Mouse (Mus musculus) skeletal muscle tissue, adult 2 months (tissue): ENCODE measurements around the gene Papss1.

Experiments
- DNase-seq: peaks from one replicate; pipeline ENCODE4 v3.0.0-alpha.2; 2012; ENCODE audit warnings: low read depth, low spot score

Papss1 gene

DNA sequence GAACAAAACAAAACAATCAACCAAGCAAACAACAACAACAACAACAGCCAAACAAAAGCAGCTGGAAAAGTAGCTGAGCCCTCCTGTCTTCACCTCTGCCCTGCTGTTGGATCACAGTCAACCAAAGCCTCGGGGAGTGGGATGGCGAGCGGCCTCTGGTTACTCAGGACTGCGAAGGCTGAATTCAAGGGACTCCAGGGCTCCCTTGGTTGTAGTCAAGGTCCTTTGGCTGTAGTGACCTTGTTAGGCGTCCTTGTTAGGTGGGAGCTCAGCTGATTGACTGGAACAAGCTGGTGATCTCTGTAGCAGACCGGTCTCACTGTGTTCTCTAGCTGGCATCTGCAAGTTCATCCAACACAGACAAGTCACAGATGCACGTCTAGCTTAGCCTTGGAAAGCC lies 16.5 kb downstream of the Papss1 start:
- DNase-seq, result no peak

DNA sequence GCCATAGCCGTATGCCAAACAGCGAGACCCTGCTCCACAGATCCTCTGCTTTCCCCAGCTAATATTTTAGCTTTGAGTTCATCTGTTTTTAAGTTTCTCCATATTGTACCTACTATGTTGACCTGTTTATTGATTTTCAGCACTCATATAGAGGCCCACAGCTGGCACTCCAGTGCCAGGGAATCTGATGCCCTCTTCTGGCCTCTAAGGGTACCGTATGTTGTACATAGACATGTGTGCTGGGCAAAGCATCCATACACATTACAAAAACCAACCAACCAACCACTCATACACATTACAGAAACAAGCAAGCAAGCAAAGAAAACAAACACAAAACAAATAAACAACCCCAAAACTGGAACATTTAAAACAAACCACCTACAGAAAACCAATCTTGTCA lies 22.2 kb downstream of the Papss1 start:
- no peak for DNase-seq

DNA sequence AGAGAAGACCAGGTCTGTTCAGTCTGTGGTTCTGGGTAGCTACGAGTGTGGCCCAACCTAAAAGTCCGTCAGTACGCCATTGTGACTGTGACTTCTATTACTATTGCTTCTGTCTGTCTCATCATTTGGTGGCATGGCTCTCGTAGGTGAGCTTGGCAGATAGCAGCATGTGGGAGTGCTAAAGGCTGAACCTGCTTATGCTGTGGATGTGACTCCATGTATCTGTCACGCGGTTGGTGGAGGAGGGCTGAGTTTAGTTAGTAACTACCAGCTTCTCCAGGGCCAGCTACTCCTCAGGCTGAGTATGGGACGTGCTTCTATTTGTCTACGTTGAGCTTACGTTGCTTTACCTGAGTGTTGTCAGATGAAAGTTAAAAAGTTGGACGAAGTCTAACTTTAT lies 23.4 kb downstream of the Papss1 start:
- no peak for DNase-seq

DNA sequence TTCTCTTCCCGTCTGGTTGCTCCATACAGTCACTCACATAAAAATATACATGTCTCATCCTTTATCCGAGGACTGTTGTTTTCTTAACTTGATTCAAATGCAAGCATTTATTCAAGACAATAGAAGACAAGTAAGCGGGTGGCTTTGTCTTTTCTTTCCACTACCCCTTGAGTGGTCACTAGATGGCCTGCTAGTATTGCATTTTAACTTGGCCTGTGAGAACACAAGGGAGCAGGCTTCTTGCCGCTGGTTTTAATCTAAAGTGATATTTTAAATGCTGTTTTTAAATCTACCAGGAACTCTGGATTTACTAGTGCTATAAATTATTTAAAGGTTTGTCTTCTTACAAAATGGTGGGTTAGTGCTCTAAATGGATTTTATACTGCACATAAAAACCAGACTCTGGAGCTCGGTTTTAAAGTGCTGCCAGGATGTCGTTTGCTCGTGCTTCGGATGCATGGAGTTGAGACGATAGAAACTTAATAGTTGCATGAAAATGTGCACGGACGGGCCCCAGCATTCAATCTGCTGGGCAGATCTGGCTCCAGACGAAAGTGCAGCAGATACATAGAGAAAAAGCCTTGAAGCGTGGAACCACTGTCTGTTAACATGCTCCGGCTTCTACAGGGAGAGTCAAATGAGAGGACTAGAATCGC lies 28.7 kb downstream of the Papss1 start:
- no peak for DNase-seq

DNA sequence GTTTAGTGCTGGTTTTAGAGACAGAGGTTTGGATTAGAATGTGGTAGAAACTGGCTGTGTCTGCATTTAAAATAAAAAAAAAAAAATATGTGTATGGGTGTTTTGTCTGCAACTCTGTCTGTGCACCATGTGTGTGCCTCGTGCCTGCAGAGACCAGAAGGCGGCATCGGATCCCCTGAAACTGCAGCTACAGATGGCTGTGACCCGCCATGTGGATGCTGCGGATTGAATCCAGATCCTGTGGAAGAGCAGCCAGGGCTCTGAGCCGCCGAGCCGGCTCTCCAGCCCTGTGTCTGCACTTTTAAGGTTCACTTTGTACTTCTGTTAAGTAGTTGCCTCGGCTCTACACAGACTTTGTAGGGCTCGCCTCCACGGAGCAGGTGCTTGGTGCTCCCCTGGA lies 29.8 kb downstream of the Papss1 start:
- no peak for DNase-seq

DNA sequence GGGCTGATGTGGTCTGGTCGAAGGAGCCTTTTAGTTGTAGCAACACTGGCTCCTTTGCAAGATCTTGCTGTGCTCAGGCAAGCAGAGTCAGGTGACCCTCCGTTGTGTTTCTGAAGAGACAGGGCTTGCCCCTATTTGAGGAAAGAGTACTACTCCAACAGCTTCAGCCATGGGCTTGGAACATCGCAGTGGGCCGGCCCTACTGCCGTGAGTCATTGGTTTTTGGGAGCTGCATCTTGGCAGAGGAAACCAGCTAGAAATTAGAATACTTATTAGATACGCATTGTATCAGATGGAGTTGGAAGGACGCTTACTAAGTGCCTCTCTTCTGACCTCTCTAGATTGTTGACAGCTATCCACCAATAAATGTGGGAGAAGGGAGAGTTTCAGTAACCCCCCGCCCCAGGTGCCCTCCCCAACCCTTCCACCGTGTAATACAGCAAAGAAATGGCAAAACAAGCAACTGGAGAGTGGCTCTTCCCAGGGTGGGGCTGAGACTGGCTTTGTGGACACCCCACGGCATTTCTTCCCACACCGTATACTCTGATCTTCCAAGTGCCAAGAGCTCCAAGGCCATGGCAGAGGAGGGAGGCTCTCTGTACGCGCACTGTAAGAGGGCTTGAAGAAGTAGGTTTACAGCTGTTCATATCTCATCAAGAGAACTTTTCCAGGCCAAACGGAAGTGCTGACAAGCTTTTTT lies 31.1 kb downstream of the Papss1 start:
- peak; percentile 25 for DNase-seq

DNA sequence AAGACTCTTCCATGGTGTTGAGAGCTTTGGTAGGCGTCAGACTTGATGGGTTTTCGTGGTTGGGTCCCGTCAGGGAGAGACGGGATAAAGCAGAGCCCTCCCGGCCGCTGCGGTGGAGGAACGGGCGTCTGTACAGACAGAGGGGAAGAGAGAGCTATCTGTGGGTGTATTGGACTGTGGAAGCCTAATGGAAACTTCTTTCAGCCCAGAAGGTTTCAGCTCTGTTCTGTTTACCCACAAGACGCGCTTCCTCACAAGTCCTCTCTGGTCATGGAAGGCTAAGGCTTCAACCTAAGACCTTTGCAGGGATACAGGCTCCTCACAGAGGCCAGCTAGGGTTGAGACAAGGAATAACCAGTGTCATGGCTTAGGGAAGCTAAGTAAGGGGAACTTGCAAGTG lies 36.2 kb downstream of the Papss1 start:
- no peak for DNase-seq

DNA sequence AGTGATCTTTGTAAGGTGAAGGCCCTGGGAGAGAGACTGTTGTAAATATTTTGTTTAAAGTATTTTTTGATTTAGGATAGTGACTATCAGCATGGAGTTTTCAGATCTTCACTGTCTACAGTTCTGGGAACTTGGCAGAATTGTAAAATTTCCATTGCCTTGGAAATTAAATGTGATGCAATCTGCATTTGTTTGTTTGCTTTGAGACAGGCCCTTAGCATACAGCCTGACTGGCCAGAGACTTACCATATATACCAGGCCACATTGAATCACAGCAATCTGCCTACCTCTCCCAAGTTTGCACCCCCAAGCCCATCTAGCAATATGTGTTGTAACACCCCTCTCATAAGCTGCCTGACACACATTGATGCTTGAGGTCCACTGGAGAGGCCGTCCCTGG lies 36.8 kb downstream of the Papss1 start:
- no peak for DNase-seq

DNA sequence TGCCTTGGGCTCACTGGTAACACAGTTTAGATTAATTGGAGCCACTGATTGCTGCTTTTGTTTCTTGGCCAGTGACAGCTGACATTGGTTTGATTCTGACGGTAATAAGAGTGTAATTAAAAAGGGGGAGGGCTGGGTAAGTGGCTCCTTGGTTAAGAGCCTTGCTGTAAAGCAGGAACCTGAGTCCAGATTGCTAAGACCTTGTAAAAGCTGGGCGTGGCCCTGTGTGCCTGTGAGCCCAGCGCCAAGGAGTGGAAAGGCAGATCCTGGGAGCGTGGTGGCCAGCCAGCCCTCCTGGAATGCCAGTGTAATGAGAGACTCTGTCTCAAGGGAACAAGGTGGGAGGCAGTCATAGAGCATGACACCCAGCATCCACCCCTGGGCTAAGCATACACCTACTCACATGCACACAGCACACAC lies 38.4 kb downstream of the Papss1 start:
- DNase-seq, result no peak

DNA sequence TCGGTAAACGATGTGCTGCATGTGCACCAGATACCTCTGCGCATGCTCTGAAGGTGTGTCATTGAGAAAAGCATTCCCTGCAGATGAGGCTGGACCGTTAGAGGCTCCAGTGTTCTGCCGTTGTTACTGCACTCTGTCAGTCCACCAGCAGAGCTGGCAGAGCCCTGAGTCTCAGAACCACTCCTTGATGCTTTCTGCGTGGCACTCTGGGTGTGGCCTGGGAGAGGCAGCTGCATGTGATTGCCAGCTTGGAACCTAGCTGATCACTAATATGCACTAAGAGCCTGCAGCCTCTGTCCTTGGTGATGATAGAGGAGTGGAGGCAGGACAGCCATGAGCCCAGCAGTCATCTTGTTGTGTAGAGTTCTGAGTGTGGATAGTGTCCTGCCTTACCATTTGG lies 43.5 kb downstream of the Papss1 start:
- no peak for DNase-seq

DNA sequence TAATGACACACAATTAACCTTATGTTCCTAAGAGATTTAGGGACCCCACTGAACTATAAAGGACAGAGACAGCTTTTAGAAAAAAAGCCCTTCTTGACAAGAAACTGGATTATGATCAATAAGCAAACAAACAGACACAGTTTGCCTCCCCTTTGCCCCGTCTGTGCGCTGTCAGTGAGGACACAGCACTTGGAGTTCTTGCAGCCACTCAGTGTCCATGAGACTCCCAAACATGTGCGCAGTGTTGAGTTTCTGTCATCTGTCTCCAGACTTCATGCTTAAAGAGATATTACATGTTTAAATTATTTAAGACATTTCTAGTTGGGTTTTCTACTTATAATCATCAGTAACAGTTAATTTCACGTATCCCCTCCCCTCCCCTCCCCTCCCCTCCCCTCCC lies 45.1 kb downstream of the Papss1 start:
- no peak for DNase-seq

DNA sequence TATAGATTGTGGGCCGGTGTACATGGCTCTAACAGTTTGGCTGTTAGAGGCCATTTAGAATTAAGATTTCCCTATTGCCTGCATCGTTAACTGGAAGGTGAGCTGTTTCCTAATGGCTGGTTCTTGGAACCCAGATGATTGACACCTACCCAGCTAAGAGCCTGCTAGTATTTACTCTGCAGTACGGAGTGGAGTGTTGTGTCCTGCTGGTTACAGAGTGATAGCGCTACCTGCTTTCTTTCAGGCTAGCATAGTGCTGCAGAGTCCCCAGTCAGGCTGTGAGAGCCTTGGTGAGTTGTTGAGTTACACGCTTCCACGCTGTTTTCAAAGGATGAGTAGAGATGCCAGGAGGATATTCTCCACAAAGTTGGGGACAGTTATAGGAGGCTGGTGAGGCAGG lies 46.0 kb downstream of the Papss1 start:
- no peak for DNase-seq

DNA sequence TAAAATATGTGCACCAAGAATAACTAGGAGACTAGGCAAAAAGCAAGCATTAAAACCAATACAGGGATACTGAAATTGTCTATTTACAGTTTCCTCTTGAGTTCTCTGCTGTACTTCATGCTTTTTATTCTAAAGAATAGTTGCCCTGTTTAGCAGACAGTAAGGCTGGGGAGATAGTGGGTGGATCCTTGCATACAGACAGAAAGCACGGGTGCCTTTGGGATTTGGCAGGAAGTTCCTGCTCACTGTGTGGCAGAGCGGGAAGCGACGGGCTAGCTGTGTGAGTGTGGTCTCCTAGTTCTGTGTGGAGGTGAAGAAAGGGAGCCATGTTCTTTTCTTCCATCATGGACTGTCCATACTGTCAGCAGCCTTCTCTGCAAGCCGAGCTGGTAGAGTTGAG lies 48.3 kb downstream of the Papss1 start:
- DNase-seq, result no peak

DNA sequence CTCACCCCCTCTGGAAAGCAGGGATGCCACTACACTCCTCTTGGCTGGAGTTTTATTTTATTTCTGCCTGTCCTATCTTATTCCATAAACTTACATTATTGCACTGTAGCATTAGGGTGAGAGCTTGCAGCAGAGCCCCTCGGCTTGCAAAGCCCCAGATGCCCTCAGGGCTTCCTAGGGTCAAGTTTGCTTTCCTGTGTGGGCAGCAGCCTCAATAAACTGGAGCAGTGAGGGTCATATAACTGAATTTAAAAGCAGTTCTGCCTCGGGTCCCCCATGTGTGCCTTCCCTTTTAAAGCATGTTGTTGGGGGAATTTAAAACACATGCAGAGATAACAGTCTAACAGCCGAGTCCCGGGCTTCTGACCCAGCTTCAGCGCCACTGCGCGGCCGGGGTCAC lies 49.5 kb downstream of the Papss1 start:
- no peak for DNase-seq

DNA sequence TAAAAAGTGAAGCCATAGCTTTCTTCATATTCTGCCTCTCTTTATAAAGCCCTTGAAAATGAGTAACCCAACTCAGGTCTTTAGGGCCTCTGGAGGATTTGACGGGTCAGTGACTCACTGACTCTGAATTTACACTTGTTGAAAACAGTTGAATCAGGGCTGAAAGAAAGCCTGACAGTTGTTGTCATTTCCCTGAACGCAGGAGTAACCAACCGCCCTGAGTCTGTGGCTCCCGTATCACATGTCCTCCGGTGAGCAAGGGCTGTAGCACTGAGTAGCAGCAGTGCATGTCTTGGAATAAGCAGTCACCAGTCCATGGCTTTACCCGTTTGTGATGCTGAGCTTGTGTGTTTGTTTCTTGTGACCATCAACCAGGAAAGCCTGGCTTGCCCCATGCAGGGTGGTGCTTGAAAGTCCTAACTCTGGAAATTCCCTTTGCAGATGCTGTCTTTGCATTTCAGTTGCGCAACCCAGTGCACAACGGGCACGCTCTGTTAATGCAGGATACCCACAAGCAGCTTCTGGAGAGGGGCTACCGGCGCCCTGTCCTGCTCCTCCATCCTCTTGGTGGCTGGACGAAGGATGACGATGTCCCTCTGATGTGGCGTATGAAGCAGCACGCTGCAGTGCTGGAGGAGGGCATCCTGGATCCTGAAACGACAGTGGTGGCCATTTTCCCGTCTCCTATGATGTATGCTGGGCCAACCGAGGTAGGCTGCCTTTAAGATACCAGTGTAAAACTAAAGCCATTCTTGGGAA lies 54.2 kb downstream of the Papss1 start:
- DNase-seq, result no peak

DNA sequence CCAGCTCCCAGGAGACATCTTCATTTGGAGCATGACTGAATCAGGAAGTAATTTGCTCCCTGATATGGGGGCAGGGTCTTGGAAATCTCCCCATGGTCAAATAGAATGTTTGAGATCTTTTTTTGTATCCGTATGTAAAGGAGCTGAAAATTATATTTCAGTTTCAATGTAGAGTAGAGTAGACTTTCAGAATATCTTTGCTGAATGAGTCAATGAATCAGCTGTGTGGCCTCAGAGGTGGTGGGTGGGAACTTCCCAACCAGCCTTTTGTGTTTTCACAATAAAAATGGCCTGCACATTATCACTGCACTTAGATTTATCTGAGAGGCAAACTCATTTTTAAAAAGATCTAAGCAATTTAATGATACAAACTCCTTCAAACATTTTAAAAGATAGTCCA lies 58.6 kb downstream of the Papss1 start:
- no peak for DNase-seq

DNA sequence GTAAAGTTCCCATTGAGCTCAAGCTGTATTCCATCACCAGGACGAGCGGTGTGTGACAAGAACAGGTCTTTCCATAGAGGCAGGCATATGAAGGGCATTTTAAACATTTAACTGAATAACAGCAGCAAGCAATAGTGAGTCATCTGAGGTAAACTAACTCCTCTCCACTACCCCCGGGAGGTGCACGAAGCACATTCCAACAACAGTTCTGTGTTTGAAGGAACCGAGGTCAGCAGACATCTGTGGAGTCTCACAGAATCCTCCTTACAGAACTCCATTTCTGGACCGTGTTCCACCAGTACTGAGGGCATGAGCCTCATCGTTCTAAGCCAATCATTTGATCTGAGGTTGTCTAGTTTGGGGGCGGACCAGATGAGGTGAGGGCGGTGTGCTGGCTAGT lies 59.5 kb downstream of the Papss1 start:
- no peak for DNase-seq

DNA sequence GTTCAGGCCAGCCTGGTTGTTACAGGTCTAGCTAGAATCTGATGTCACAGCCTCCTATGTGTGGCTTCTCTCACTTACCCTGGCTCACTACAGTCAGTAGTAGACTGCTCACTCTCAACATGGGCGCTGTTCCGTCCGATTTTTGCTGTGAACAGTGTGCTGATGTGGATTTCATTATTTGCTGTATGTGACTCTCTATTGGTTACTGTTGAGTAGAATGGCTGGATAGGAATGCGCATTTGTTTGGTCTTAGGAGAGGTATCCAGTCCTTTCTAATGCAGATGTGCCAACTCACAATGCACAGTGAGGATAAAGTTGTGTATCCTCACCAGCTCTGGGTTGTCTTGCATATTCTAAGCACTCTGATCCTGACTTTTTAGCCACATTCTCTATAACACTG lies 62.9 kb downstream of the Papss1 start:
- DNase-seq, result no peak

DNA sequence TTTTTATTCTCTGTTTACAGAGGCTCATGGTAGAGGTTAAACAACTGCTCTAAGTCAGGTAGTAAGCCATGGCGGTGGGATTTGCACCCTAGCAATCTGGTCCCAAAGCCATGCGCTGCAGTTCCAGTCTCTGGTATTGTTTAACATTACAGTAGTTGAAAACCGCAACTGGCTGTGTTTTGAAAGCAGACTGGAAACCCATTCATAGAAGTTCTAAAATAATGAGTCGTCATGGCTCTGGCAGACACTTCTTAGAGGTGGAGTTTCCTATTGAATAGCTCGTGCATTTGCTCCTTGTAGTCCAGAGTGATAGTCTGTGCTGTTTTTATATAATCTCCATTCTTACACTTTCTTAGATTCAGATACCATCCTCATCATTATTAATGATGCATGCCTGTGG lies 63.7 kb downstream of the Papss1 start:
- DNase-seq, result no peak

DNA sequence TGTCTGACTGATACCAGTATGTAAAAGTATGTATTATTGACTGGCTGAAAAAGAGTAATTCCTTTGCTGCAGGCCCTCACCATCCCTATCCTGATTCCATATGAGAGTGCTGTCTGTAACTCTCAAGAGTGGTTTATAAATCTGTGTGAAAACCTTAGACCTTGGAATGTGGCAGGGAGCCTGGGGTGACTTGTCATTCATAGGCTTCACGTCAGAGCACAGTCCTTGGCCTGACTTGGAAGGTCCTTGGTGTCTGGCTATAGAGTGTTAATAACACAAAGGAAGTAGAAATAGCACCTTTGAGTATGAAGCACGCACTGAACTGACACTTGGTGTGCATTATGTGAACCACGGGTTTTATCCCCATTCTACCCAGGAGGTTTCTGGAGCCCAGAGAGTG lies 64.4 kb downstream of the Papss1 start:
- DNase-seq, result no peak

DNA sequence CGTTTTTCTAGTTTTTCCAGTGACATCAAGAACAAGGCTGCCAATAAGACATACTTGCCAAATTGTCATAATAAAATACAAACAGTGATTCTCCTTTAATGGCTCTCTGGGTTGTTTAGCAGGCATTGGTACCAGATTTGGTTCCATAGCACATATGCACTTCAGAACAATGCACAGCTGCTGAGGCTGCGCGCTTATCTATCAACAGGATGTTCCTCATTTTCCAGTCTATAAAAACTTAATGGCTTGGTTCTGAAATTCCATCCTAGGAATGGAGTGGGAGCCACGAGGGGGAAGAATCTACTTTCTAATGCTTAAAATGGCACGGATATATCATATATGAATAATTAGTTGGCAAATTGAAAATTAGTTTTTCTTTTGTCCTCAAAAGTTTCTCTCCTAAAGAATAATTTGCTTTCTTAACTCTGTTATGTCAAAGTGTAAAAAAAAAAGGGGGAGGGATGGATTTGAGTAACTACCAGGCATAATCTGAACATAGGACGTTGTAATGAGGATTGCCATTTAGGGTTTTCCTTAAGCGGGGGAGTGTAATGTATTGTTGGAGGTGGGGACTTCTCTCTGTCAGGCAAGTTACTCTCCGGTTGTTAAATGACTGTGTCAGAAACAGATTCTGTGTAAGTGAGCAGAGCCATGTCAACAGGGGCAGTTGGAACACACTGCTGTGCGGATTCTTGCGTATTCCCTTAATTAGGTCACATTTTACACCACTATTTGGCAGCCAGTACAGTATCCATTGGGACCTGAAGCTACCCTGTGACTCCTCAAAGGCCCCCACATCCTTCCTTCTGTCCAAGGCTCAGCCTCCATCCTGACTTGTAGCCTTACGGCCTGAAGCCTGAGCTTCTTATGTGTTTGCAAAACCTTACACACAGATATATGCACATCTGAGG lies 66.1 kb downstream of the Papss1 start:
- DNase-seq, result peak; percentile 40

DNA sequence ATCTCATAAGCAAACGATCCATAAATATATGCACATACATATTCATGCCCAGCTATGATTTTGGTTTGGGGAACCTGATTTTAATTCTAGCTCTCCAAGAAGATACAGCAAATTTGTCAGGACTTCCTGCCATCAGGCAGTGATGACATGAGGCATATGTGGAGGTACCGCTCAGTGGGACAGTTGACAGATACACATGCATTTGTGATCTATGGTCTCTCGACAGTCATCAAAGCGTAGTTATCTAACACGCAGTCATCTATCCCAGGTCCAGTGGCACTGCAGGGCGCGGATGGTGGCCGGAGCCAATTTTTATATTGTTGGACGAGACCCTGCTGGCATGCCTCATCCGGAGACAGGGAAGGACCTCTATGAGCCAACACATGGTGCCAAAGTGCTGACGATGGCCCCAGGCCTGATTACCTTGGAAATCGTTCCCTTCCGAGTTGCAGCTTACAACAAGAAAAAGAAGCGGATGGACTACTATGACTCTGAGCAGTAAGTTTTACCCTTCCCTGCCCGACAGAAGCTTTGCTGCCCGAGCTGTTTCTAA lies 66.8 kb downstream of the Papss1 start:
- DNase-seq, result peak; percentile 46
